Mouse (Mus musculus) myocyte (in vitro differentiated cells): ENCODE measurements around the gene Prkca.

ENCODE experiments used
- CEBPB ChIP-seq: IDR thresholded peaks from 2 replicates; pipeline ENCODE4 v1.6.1; 2011; ENCODE audit warnings: mild to moderate bottlenecking, moderate library complexity; ENCODE audit not compliant: poor library complexity, insufficient read depth, severe bottlenecking
- E2F4 ChIP-seq: IDR thresholded peaks from one replicate; pipeline ENCODE4 v1.6.1; 2011; ENCODE audit warnings: mild to moderate bottlenecking, control low read depth, moderate library complexity; ENCODE audit not compliant: insufficient read depth
- MAX ChIP-seq: IDR thresholded peaks from one replicate; pipeline ENCODE4 v1.6.1; 2011; ENCODE audit warnings: low read depth, mild to moderate bottlenecking, control low read depth
- POLR2A ChIP-seq: IDR thresholded peaks from one replicate; pipeline ENCODE4 v1.6.1; 2011; ENCODE audit warnings: low read depth, mild to moderate bottlenecking, control low read depth, moderate library complexity; ENCODE audit not compliant: insufficient read length
- POLR2AphosphoS2 ChIP-seq: IDR thresholded peaks from one replicate; pipeline ENCODE4 v1.6.1; 2011; ENCODE audit warnings: low read depth, control low read depth; ENCODE audit not compliant: insufficient read length
- TCF12 ChIP-seq: IDR thresholded peaks from one replicate; pipeline ENCODE4 v1.6.1; 2011; ENCODE audit warnings: mild to moderate bottlenecking, control low read depth; ENCODE audit not compliant: poor library complexity, insufficient read depth, severe bottlenecking
- TCF3 ChIP-seq: IDR thresholded peaks from one replicate; pipeline ENCODE4 v1.6.1; 2011; ENCODE audit warnings: low read depth, control low read depth; ENCODE audit not compliant: insufficient read length
- USF1 ChIP-seq: IDR thresholded peaks from one replicate; pipeline ENCODE4 v1.6.1; 2011; ENCODE audit warnings: low read depth, mild to moderate bottlenecking, control low read depth, moderate library complexity

GRCm38 (mm10) chr11:108013390-108013789, 330.3 kb downstream of the Prkca start:
- TF ChIP-seq TCF12, result no peak
- TF ChIP-seq E2F4, result no peak
- TF ChIP-seq MAX, result no peak
- TF ChIP-seq POLR2A, result no peak
- TF ChIP-seq POLR2AphosphoS2, result no peak
- no peak for TF ChIP-seq USF1
- no peak for TF ChIP-seq CEBPB
- no peak for TF ChIP-seq TCF3
